Mouse (Mus musculus) brain, embryonic 14.5 days (tissue): ENCODE data around the gene Dlgap4.

Source experiments
- CTCF ChIP-seq: fragments of 200-500 bp; IDR thresholded peaks from 2 replicates; pipeline ENCODE4 v1.5.1; 2012; ENCODE audit warnings: inconsistent platforms, mild to moderate bottlenecking, moderate library complexity, borderline replicate concordance; ENCODE audit not compliant: insufficient read depth, insufficient read length; ENCODE audit errors: extremely low read depth
- POLR2A ChIP-seq: fragments of 200-500 bp; IDR thresholded peaks from 2 replicates; pipeline ENCODE4 v1.6.1; 2012; ENCODE audit warnings: mild to moderate bottlenecking, inconsistent platforms, borderline replicate concordance; ENCODE audit not compliant: poor library complexity, insufficient read depth, insufficient read length, severe bottlenecking; ENCODE audit errors: extremely low read depth

GRCm38 (mm10) chr2:156641141-156641540 lies 27.6 kb downstream of the Dlgap4 start:
- no peak for TF ChIP-seq CTCF
- TF ChIP-seq POLR2A: no peak
